Mouse (Mus musculus) adrenal gland, postnatal 4 days (tissue): ENCODE data around the gene Psd4. TPM values are rescaled to one million over a fixed set of nuclear protein-coding genes. Genes with fewer than 3 reads are reported as not detected.

ENCODE experiments used
- DNase-seq, 2 experiments: peaks; one replicate each; pipeline ENCODE4 v3.0.0; 2021 to 2022; ENCODE audit warnings: low spot score in 2 of 2, mixed read lengths in 2 of 2
- total RNA-seq, 2 experiments: library from RNA; stranded (reverse); gene quantifications; 2 replicates each; pipeline ENCODE4 v1.2.3; 2021

Gene Psd4
- total RNA-seq, 2 experiments from 2014 or later = 1.6 to 3.1 TPM

DNA sequence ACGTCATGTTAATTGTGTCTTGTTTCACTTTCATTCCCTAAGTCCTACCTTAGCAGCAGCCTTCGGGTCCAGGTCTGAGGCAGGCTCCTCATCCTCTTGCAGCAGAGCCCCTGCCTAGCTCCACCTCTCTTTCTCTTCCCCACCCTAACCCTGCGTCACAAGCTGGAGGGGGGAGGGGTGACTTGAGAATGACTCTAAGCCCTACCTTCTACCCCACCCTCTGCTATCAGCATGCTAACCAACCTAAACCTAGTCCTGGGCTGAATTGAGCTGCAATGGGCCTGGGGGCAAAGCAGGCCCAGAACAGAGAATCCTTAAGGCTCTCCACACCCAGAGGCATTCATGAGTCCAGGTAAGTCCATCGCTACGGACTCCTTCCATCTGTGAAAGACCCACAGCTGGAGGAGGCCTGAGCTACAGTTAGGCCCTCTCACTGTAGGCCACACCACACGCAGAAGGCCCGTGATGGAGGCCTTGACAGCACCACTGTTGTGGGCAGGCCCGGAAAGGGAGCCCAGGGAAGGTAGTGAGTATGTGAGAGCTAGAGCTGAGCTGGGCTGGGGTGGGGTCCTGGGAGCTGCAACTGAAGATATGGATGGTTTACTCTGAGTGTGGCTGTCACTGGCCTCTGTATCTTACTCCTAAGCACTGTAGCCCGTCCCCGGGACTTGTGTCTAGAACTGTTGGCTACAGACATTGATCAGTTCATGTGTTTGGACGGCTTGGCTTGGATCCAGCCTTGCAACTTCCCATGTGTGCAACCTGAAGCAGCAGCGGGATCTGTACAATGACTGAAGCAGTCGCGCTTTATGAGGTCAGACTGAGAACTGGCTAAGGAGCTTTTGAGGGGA lies 18.0 kb downstream of the Psd4 start:
- no peak for DNase-seq

DNA sequence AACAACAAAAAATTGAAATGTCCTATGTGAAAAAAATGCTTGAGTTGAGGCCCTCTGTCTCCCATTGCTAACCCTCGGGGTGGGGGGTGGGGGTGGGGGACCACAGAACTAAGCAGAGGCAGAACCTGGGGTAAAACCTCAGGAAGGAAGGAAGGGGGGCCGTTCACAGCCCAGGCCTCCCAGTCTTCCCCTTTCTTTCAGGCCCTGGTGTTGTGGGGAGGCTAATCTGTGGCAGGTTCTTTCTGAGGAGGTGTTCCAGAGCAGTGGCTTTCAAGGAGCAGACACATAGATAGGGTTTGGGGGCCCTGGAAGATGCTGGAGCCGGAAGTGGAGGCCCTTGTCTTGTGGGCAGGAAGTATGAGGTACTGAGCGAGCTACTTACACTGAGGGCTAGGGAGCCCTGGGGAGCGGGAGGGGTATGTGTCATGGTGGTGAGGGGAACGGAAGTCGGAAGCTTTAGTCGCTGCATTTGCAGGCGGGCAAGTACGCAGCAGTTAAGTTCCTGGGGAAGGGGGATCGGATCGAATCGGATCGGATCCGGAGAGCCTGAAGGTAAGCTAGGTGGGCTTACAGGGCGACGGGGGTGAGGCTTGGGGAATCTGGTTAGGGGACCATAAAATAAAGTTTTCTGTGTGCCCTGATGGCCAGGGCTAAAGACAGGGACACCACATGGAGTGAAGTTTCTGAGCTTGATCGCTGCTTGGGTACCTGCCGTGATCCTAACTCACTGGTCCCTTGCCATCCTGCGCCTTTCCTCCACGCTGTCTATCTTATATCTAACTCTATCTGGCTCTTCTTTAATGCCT lies 19.0 kb downstream of the Psd4 start:
- DNase-seq = no peak

DNA sequence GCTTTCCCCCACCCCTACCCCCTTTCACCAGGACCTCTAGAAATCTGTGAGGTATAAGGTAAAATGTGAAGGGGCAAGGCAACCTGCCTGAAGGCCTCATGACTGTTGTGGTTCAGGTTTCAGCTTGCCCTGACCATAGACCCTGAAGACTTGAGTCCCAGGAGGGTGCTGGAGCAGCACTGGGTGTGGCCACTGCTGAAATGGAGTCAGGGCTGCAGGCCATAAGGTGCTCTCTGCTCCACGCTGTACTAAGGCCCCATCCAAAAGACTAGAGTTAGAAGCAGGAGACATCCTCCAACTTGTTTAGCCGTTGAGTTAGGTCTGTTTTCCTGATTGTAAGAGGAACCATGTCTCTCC lies 19.6 kb downstream of the Psd4 start:
- DNase-seq = no peak

DNA sequence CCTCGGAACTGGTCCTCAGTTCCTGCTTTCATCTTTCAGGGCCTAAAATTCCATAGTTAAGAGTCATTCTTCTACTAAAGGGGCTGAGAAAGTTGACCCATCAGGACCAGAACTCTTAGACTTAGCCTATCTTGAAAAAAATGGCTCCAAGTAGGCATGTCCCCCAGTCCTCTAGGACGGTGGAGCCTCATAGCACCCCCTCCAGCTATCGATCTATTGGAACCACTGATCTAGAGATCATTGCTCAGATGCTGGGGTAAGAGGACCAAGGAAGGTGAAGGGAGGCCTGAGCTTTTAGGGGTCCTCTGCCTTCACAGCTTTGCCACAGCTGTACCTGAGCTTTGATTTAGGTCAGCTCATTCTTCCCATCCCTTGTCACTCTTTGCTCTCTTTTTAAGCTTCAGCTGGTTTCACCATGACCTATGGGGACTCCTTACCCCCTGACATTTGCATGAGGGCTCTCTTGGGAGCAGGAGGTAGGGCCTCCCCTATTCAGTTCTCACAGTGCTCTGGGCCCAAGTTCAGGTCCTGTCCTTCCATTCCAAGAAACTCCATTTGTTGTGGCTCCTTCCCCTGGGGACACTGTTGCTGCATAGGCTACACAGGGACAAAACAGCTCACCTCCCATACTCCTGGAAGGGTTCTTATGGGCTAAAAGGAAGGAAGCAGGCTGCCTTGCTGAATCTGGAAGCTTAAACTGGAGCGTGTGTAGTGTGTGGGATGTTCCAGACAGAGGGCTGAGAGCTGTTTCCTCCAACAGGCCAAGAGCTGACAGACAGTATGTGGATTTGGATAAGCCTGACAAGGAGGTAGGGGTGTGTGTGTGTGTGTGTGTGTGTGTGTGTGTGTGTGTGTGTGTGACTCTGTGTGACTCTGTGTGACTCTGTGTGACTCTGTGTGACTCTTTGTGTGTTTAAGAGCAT lies 20.2 kb downstream of the Psd4 start:
- no peak for DNase-seq

DNA sequence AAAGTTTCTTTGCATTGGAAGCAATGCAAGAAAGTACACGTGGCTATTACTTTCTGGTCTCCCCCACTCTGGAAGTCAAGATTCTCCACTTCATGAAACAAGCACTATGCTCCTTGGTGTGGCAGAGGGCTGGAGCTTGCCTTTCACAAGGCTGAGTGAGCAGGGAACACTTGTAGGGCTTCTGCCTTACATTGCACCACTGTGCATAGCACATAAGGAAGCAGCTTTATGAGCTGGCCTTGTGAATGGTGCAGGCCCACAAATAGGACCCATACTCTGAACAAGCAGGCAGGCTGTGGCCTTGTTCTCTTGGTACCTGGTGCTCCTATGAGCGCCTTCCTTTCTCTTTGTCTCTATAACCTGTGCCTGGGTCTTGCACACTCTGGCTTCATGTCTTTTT lies 25.9 kb downstream of the Psd4 start:
- no peak for DNase-seq

DNA sequence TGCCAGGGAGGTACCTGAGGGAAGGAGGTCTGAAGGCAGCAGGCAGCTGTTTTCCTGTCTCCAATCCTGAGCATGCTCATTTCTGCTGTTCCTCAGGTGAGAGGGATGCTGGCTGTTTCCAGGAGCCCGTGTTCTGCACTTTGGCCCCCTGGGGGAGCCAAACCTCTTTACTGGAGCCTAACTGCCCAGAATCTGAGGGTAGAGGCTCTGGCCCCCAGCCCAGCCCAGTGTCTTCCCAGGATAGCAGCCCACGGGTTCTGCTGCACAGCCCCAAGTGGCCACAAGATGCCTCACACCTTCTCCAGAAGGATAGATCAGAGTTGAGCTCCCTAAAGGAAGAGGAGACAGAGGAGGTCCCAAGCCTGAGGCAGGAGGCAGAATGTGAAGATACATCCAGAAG lies 29.7 kb downstream of the Psd4 start:
- no peak for DNase-seq

DNA sequence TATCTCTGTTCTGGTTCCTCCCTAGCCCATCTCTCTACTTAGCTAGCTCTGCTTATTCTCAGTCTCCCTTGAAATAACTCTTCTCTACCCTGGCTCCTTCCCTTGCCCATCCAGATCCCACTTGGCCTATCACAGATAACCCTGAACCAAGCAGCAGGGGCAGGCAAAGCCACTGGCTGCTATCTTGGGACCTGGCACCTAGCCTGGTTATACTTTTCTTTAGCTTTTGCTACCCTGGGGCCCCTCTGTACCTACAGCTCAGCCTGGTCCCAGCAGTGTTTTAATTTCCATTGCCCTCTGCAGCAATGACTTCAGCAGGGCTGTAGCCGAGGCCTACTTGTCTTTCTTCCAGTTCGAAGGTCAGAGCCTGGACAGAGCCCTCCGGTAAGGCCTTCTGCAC lies 33.3 kb downstream of the Psd4 start:
- no peak for DNase-seq

DNA sequence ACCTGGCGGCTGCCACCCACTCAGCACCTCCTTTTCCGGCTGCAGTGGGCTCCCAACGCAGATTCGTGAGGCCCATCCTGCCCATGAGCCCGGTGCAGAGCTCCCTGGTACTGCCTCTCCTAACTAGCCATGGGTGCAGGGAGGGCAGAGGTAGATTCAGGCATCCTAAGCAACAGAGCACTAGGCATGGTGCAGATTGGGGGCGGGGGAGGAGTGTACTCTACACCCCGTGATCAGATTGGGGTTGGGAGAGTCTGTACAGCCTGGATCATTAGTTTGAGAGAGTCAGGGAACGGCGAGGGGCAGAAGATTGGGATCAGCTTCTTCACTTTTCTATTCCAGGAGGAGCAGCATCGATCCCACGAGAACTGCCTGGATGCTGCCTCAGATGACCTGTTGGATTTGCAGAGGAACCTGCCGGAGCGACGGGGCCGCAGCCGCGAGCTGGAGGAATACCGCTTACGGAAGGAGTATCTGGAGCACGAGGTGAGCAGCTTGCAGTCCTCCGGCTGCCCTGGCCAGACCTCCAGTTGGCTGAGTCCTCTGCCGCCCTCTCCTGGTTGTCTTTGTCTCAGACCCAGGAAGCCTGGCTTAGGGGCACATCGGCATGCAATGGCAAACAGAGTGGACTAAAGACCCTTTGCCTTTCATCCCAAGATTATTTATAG lies 38.1 kb downstream of the Psd4 start:
- DNase-seq = peak; percentile 26 to 50

DNA sequence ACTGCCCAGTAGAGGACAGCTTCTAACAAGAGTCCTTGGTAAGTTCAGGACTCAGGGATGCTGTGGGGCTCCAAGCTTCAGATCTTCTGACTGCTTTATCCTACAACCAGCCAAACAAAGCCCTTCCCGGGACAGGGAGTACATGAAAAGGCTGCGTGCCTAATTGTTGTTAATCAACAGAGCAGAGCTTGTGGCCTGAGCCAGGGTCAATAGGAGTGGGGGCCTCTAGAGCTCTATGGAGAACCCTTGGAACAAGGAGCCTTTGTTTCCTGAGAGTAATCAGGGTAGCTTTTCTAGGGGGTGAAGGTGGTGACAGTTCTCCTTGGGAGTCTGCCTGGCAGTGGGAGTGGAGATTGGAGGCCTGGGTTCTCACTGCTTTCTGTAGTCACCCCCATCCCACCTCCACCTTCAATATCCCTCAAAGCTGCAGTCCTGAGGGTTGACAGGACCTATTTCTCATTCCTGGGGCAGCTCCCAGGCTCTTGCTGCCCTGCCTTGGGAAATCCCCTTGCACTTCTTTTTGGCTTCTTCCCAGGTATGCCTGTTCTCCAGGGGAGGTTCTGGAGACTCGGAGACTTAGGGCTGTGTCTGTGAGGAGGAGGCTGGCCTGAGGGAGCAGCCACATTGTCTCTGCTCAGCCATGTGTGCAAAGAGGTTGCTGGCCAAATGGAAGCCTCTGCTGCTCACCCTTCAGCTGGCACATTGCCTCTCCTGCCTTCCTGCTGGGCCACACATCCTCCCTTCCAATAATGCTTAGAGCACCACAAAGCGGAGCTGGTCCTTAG lies 40.5 kb downstream of the Psd4 start:
- no peak for DNase-seq

DNA sequence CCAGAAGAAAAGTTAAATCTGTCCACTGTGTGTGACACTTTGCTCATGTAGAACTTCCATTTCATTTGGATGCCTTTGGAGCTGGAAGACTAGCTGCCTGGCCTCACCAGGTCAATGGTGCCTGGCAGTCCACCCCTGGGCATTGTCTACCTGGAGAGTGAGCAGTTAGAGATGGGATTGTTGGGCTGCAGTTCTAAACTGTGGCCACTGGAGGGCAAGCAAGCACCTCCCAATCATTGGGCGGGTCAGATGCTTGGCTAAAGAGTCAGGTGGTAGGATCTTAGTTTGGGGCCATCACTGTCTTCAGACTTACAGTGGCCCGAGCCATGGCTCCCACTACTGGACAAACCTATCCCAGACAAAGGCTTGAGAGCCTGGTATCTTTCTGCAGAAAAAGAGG lies 41.8 kb downstream of the Psd4 start:
- peak in 1 of 2 experiments; percentile 31 for DNase-seq

DNA sequence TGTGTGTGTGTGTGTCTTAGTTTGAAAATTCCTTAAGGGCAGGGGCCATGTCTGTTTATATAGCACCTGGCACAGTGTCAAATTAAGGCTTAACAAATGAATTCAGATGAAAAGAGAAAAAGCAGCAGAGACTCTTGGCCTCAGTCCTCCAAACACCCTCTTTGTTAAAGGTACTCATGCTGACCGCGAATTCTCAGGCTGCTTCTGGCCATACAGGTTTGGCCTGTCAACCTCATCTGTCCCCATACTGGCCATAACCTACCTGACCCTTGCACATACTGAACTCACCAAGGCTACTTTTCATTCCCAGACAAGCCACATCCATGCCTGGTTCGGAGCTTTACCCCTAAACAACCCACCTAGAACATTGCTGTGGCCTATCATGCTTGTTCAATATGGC lies 45.8 kb downstream of the Psd4 start:
- DNase-seq = no peak

DNA sequence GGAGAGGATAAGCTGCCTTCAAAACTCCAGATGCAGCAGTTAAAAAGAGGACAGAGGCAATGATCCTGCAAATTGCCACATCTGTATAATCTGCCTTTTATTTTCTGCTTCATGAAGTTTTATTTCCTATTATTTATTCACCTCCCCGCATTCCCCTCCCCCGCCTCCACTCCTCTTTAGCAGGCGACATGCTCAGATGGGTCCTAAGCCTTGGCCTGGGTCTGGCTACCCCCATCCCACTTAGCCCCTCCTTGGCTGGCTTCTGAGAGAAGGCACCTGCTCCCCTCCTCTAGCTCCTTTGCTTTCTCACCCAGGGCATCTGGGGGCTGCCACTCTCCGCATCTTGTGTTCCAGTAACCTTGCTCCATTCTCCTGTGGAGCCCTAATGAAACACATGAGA lies 46.3 kb downstream of the Psd4 start:
- no peak for DNase-seq

DNA sequence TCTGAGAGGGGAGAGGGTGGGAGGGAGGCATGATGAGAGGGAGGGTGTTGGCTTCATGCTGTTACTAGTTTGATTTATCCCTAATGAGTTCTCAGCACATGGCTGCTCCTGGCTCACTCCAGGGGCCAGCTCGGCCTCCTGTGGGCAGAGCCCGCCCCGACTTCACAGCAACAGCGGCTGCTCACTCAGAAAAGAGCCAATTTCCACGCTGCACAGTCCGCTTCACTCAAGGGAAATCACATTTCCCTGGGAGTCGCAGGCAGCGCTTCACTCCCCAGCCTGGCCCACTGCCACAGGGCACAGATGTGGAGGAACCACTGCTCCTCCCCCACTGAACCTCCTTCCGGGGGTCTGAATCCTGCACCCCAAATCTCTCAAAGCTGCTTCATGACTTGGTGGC lies 49.3 kb downstream of the Psd4 start:
- no peak for DNase-seq

DNA sequence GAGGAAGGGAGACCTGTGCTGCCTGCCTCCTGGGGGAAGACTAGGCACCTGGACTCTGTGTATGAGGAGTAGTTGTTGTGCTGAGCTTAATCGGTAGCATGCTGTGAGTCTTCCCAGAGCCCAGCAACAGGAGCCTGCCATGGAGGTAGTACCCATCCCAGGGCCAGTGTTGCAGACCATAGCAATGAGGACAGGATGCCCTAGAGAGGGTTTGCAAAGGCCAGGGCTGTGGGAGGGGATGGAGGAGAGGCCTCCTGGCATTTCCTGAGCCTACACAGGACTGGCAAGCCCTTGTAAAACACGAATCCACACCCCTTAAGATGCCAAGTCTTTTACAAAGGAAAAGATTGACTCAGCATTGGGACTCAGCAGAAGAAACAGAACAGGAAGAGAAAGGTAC lies 49.7 kb downstream of the Psd4 start:
- DNase-seq = no peak

DNA sequence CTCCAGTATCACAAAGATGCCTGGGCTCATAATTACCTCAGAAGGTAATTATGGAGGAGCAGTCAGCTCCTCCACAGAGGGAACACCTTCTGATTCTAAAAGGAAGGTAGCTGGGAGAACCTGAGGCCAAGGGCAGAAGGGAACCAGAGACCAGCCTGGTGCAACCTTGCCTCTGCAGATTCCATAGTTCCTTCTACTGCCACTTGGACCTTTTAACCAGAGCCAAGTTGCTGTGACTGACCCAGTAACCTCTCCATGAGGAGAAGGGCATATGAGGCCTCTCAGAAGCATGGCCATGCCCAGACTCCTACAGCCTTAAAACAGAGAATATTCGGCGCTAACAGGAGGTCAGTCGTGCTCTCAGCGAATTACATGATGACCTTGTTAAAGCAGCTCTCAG lies 50.2 kb downstream of the Psd4 start:
- DNase-seq = no peak

DNA sequence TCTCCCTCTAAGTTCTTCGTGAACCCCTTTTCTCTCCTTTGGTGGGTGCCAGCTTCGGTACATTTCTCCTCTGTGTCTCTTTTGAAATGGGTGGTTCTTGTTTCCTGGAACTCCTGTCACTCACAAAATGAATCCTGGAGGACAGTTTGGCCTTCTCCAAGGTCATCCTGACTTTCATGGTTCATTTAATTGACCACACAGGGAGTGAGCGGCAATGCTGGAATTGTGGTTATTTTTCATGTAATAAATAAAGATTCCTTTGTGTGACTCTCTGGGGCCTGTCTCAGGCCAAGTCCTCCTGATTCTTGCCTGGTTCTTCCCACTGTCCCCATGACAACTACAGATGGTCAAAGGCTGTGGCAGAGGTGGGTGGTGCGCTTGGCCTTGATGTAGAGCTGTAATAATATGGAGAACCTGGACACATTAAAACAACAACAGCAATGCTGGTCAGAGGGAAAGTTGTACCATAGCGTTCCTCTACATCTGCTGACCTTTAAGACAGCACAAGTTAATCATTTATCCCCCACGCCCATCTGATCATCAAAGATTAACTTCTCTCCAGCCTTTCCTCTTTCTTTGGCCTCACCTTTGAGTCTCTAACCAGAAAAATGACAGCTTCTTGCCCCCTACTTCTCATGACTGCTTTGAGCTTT lies 54.0 kb downstream of the Psd4 start:
- no peak for DNase-seq

DNA sequence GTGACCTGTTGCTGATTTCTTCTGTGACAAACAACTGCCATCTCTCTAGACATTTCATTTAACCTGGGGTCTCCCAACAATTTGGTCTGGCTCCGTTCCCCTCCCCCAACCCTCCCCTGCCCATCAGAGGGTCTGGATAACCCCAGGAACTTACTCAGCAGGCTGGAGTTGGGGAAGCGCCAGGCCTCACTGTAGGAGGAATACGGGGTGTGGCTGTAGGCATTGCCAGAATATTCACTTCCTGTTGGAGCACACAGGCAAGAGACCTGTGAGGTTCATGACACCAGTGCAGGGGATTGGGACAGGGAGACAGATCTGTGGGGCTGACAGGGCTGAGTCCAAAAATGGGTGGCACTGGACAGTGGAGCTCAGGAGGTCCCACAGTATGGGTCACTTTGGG lies 55.4 kb downstream of the Psd4 start:
- no peak for DNase-seq

DNA sequence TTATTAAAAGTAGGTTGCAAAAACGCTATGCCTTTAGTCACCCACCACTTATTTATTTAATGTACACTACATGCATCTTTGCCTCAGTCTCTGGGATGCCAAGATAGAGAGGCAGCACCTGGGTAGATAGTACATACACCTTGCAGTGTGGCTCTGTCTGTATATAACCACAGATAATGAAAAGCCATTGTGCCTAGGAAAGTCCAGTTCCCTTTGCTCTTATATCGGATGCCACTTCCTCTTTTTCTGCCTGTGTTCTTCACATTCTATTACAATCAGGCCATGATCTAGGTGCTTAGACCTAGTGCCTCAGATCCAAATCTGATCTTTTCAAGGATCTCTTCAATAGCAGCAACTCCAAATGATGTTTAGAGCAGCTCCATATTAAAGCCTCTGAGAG lies 58.2 kb downstream of the Psd4 start:
- DNase-seq = no peak

DNA sequence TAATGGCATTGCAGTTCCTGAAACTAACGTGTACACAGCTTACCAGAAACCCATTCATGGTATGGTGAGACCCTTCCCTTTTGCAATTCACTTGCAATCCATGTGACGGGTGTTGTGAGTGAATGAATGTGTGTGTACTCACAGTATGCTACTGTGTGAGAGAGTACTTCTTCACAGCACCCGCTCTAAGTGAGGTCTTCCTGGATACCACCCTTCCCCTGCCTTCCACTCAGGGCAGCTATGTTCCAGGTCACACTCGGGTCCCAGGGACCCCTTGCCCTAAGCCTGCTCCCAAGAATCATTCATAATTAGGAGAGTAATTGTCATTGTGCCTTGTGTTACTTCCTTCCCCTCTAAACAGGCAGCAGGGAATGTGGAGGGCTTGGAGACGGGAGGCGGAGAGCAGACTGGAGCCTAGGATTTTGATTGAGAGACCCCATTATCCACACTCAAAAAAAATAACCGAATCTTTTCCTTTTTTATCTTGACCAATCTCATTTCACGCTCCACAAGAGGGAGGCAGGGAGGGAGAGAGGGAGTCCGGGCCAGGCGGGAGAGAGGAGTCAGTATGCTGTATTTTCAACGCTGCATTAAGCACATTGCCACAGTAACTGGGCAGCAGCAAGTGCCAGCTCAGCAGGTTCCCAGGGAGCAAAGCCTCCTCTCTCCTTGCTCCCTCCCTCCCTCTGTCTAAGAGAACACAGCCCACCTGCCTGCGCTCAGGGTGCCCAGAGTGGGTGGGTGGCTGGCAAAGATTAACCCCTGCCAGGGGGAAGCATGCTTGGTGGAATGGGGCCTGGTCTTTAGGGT lies 60.7 kb downstream of the Psd4 start:
- no peak for DNase-seq
